Mouse (Mus musculus) heart, postnatal 0 days (tissue): Measurements from ENCODE around the gene Id1.

ENCODE experiments used
- CTCF ChIP-seq: IDR thresholded peaks from 2 replicates; pipeline ENCODE4 v1.5.1; 2016; ENCODE audit warnings: antibody characterized with exemption, control low read depth, low read depth
- EP300 ChIP-seq: IDR thresholded peaks from 2 replicates; pipeline ENCODE4 v1.6.1; 2016; ENCODE audit warnings: antibody characterized with exemption, low read depth

- TF ChIP-seq CTCF (no peak), EP300 (peak; percentile 65)
These were observed 3.2 kb downstream of the Id1 start for GRCm38 (mm10) chr2:152739031-152739841.
